Mouse (Mus musculus) brain, embryonic 14.5 days (tissue): ENCODE data around the gene Rprd1b.

ENCODE experiments used
- CTCF ChIP-seq: fragments of 200-500 bp; IDR thresholded peaks from 2 replicates; pipeline ENCODE4 v1.5.1; 2012; ENCODE audit warnings: inconsistent platforms, mild to moderate bottlenecking, moderate library complexity, borderline replicate concordance; ENCODE audit not compliant: insufficient read depth, insufficient read length; ENCODE audit errors: extremely low read depth
- POLR2A ChIP-seq: fragments of 200-500 bp; IDR thresholded peaks from 2 replicates; pipeline ENCODE4 v1.6.1; 2012; ENCODE audit warnings: mild to moderate bottlenecking, inconsistent platforms, borderline replicate concordance; ENCODE audit not compliant: poor library complexity, insufficient read depth, insufficient read length, severe bottlenecking; ENCODE audit errors: extremely low read depth

DNA sequence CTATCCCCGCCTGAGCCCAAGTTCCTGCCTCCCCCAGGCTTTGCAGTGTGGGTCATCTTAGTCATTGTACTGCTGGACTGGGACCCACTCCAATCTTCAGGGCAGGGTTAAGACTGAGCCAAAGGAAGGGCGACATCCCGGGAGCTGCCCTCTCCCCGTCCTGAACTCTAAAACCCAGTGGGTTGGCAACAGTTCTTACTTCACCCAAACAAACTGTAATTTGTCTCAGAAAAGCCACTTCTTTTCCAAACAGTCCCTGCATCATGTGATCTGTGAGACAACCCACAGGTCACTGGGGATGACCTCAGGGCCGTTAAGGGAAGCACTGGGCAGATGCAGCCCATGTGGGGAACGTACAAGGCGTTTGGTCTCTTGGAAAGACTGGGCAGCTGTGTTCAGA is 107.9 kb downstream of the Rprd1b start:
- TF ChIP-seq POLR2A = no peak
- TF ChIP-seq CTCF = no peak
